Mouse (Mus musculus): ENCODE measurements around the gene Ptf1a. TPM values are rescaled to one million over a fixed set of nuclear protein-coding genes. Genes with fewer than 3 reads are reported as not detected.

Gene Ptf1a
- total and polyA plus RNA-seq, 3 experiments = not detected

DNA sequence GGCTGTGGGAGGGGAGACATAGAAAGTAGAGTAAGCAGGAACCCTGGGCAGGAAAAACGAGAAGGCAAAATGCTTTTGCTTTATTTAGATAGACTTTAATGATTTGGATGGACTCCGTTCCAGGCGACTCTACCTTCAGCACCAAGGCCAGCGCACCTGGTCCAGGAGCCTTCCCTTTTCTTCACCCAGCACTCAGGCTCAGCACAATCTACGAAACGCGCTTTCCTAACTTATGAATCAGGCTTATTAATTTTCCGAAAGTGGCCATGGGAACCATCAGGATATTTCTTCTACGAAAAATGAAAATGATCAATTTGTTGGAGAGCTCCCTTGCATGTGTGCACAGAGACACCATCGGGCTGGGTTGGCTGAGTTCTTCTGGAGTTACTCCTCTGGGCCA, 16.4 kb upstream of the Ptf1a start:
- no peak overlapping the region for H3K27ac ChIP-seq (ENCODE audit: control insufficient read depth, low read depth, low read length)
- no peaks in the 10 kb centered on the region; a peak in 1 of 4 replicates for H3K27me3 ChIP-seq (ENCODE audit: control insufficient read depth in 1 of 2, insufficient read depth in 2 of 2, low read length in 2 of 2)
- TF ChIP-seq ZNF384 (IDR thresholded peaks at IDR 0.05; ENCODE audit: low read depth, low read length) (no peak), USF1 (IDR thresholded peaks at IDR 0.05; ENCODE audit: low read depth, low read length) (no peak), CHD1 (IDR thresholded peaks at IDR 0.05; ENCODE audit: low read depth, low read length) (no peak), TBP (IDR thresholded peaks at IDR 0.05; ENCODE audit: low read depth, low read length) (no peak), ELF1 (IDR thresholded peaks at IDR 0.05; ENCODE audit: low read depth, low read length) (no peak), CTCF (IDR thresholded peaks at IDR 0.05 in 2 of 3, conservative IDR thresholded peaks at IDR 0.05 in 1 of 3; ENCODE audit: control insufficient read depth in 1 of 3, insufficient read depth in 1 of 3, low read depth in 2 of 3, low read length in 3 of 3, poor library complexity in 1 of 3, severe bottlenecking in 1 of 3) (no peak), BHLHE40 (IDR thresholded peaks at IDR 0.05; ENCODE audit: borderline replicate concordance, low read depth, low read length) (no peak), ZMIZ1 (IDR thresholded peaks at IDR 0.05; ENCODE audit: low read depth, low read length) (no peak), SMC3 (IDR thresholded peaks at IDR 0.05; ENCODE audit: low read depth, low read length) (no peak), RAD21 (IDR thresholded peaks at IDR 0.05; ENCODE audit: low read depth, low read length) (no peak), USF2 (IDR thresholded peaks at IDR 0.05; ENCODE audit: borderline replicate concordance in 1 of 2, insufficient read depth in 1 of 2, low read depth in 1 of 2, low read length in 2 of 2) (no peak), KAT2A (conservative IDR thresholded peaks at IDR 0.05; ENCODE audit: low read depth, low read length) (no peak), NRF1 (IDR thresholded peaks at IDR 0.05; ENCODE audit: insufficient read depth, low read depth, low read length, poor library complexity, severe bottlenecking) (no peak), MEF2A (IDR thresholded peaks at IDR 0.05; ENCODE audit: extremely low read depth, insufficient replicate concordance, low read depth, low read length, poor library complexity, severe bottlenecking) (no peak), EP300 (IDR thresholded peaks at IDR 0.05; ENCODE audit: low read depth in 1 of 2, low read length in 2 of 2) (no peak), ZKSCAN1 (IDR thresholded peaks at IDR 0.05; ENCODE audit: low read depth, low read length) (no peak)
- no peak overlapping the region for H3K9ac ChIP-seq (ENCODE audit: control insufficient read depth, low read depth, low read length, poor library complexity, severe bottlenecking)
- H3K4me1 ChIP-seq (ENCODE audit: control insufficient read depth in 1 of 2, insufficient read depth in 2 of 2, low read length in 2 of 2) = no peaks in the 10 kb centered on the region
- H3K9me3 ChIP-seq (replicated peaks; ENCODE audit: insufficient read depth, low read length) = no peaks in the 10 kb centered on the region
- DNase-seq (ENCODE audit: low read depth, low spot score) = peak; percentile 65
- no peaks in the 10 kb centered on the region for H3K36me3 ChIP-seq (ENCODE audit: control insufficient read depth in 1 of 2, insufficient read depth in 2 of 2, low read length in 2 of 2)
- H3K4me3 ChIP-seq (ENCODE audit: control insufficient read depth in 1 of 2, insufficient read depth in 1 of 2, low read depth in 2 of 2, low read length in 2 of 2) = no peak overlapping the region
- no peaks in the 10 kb centered on the region for H3K79me2 ChIP-seq (ENCODE audit: control insufficient read depth, insufficient read depth, low read length, poor library complexity)

DNA sequence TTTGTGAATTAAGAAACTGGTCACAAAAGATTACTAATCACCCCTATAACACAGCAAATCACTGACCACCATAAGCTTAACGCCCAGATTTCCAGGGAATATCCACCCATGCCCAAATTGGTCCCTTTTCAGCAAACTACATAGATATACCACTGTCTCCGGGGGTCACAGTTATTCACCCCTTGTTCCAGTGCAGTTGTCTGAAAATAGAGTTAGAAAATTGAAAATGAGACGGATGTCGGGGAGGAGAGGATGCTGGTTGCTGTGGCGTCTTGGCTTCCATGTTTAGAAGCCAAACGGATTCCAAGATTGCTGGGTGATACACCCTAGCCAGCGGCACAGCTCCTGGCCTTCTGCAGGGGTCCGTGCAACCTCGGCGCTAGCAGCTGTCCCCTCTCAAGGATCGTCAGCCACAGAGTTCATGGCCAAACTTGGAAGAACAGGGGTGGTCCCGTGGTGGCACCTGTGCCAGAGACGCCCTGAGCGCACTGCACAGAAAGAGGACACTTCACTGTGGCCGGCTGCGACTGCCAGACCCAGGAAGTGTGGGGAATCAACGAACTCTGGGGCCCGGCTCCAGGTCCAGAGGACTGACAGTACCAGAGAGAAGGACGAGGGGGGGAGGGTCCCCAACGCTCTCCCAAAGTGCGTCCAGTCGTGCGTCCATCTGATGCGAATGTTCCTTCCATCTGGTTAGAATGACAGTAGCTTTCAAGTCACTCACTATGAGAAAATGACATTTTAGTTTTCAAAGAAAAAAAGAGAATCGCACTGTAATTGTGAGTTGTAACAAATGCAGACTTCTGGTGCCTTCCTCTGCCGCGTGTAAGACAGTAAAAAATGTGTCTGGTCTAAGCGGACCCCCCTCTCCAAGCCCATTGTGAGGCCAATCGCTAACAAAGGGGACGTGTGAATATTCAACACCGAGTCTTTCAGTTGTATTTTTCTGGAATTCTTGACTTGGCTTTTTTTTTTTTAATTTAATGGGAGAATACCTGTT, 15.5 kb upstream of the Ptf1a start:
- TF ChIP-seq MAZ (IDR thresholded peaks at IDR 0.05; ENCODE audit: low read depth, low read length) = no peak
- TF ChIP-seq MAFK (IDR thresholded peaks at IDR 0.05; ENCODE audit: borderline replicate concordance, low read depth, low read length) = no peak
- TF ChIP-seq CTCF (IDR thresholded peaks at IDR 0.05 in 2 of 3, conservative IDR thresholded peaks at IDR 0.05 in 1 of 3; ENCODE audit: control insufficient read depth in 1 of 3, insufficient read depth in 1 of 3, low read depth in 2 of 3, low read length in 3 of 3, poor library complexity in 1 of 3, severe bottlenecking in 1 of 3) = no peak
- no peak for TF ChIP-seq TAL1 (IDR thresholded peaks at IDR 0.05; ENCODE audit: low read length)
- TF ChIP-seq MAX (IDR thresholded peaks at IDR 0.05; ENCODE audit: low read length) = no peak
- no peak for TF ChIP-seq MYC (IDR thresholded peaks at IDR 0.05; ENCODE audit: low read depth, low read length)
- no peak for TF ChIP-seq EP300 (IDR thresholded peaks at IDR 0.05; ENCODE audit: low read depth in 1 of 2, low read length in 2 of 2)
- TF ChIP-seq ZC3H11A (IDR thresholded peaks at IDR 0.05; ENCODE audit: low read depth, low read length) = no peak
- no peak for TF ChIP-seq TCF12 (IDR thresholded peaks at IDR 0.05; ENCODE audit: low read depth, low read length)
- TF ChIP-seq E2F4 (IDR thresholded peaks at IDR 0.05; ENCODE audit: borderline replicate concordance, low read depth, low read length) = no peak
- no peak for TF ChIP-seq GATA1 (IDR thresholded peaks at IDR 0.05; ENCODE audit: low read depth, low read length)
- no peak for TF ChIP-seq POLR2AphosphoS5 (IDR thresholded peaks at IDR 0.05; ENCODE audit: borderline replicate concordance, low read depth, low read length)
- H3K27me3 ChIP-seq (ENCODE audit: control insufficient read depth in 1 of 2, insufficient read depth in 2 of 2, low read length in 2 of 2) = no peaks in the 10 kb centered on the region; a peak in 1 of 4 replicates

More for the DNA sequence above, 15.5 kb upstream of the Ptf1a start:
- Histone ChIP-seq H3K9ac (ENCODE audit: control insufficient read depth, low read depth, low read length, poor library complexity, severe bottlenecking) (no peak overlapping the region), H3K4me1 (ENCODE audit: control insufficient read depth in 1 of 2, insufficient read depth in 2 of 2, low read length in 2 of 2) (no peaks in the 10 kb centered on the region), H3K9me3 (replicated peaks; ENCODE audit: insufficient read depth, low read length) (no peaks in the 10 kb centered on the region), H3K4me3 (ENCODE audit: control insufficient read depth in 1 of 2, insufficient read depth in 1 of 2, low read depth in 2 of 2, low read length in 2 of 2) (no peak overlapping the region), H3K36me3 (ENCODE audit: control insufficient read depth in 1 of 2, insufficient read depth in 2 of 2, low read length in 2 of 2) (no peaks in the 10 kb centered on the region), H3K79me2 (ENCODE audit: control insufficient read depth, insufficient read depth, low read length, poor library complexity) (no peaks in the 10 kb centered on the region), H3K27ac (ENCODE audit: control insufficient read depth, low read depth, low read length) (no peak overlapping the region)
- no peak for DNase-seq (ENCODE audit: low read depth, low spot score)

Measured in MEL (cell line).